Mouse (Mus musculus): ENCODE measurements around the gene Mmgt2. TPM values are rescaled to one million over a fixed set of nuclear protein-coding genes. Genes with fewer than 3 reads are reported as not detected.

Mmgt2 gene
- polyA plus RNA-seq, 1 experiment = 8.6 TPM

DNA sequence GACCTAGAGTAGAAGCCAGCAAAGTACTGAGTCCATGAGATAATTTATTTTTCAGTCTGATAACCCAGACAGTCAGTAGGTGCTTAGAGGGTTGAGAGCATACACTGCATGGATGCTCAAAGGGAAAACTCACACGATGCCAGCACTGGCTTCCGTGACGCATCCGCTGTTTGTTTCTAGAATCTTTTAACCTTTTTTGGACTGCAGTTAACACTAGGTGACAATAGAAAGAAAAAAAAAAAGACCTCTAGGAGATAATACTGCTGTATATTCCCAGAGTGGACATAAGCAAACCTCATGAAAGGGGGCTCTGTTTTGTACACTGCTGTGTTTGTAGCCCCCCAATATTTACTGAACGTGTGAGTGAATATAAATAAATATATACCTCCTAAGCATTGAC is 20.5 kb downstream of the Mmgt2 start:
- no peaks in the 10 kb centered on the region for H3K36me3 ChIP-seq (ENCODE audit: control insufficient read depth, insufficient read depth, low read length)

DNA sequence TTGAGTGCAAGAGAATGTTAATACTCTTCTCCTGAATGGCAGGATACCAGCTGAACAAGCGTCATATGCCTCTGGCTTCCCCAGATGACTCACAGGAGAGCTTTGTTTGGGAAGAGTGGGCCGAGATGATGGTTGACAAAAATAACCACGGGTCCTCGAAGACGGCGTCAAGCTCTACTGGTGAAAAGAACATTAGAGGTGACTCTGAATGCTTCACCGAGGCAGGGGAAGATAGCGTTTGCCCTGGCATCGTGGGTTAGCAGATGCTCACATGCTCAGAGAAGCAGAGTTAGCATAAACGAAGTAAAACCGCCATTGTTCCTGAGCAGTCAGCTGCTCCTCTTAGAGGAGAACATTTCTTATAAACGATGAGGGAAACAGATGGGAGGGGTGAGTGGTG is 21.0 kb downstream of the Mmgt2 start:
- TF ChIP-seq POLR2A (IDR thresholded peaks at IDR 0.05; ENCODE audit: control insufficient read depth, low read depth, low read length) = no peak
- TF ChIP-seq CTCF (IDR thresholded peaks at IDR 0.05; ENCODE audit: control insufficient read depth, insufficient read depth, insufficient replicate concordance, low read depth, low read length) = no peak
- H3K36me3 ChIP-seq (ENCODE audit: control insufficient read depth, insufficient read depth, low read length) = no peaks in the 10 kb centered on the region
- no peaks in the 10 kb centered on the region for H3K27me3 ChIP-seq (ENCODE audit: control insufficient read depth, insufficient read depth, low read length)
- peaks cover 2% of the 10 kb centered on the region for H3K4me1 ChIP-seq (ENCODE audit: control insufficient read depth, insufficient read depth, low read length)
- H3K27ac ChIP-seq (ENCODE audit: control insufficient read depth, insufficient read depth, low read depth, low read length) = no peak overlapping the region
- H3K4me3 ChIP-seq (ENCODE audit: control insufficient read depth, low read depth, low read length) = no peak overlapping the region

More for the DNA sequence above, 20.5 kb downstream of the Mmgt2 start:
- H3K27ac ChIP-seq (ENCODE audit: control insufficient read depth, insufficient read depth, low read depth, low read length) = no peak overlapping the region
- TF ChIP-seq CTCF (IDR thresholded peaks at IDR 0.05; ENCODE audit: control insufficient read depth, insufficient read depth, insufficient replicate concordance, low read depth, low read length) = no peak
- TF ChIP-seq POLR2A (IDR thresholded peaks at IDR 0.05; ENCODE audit: control insufficient read depth, low read depth, low read length) = no peak
- H3K4me3 ChIP-seq (ENCODE audit: control insufficient read depth, low read depth, low read length) = no peak overlapping the region
- H3K4me1 ChIP-seq (ENCODE audit: control insufficient read depth, insufficient read depth, low read length) = peaks cover 2% of the 10 kb centered on the region
- no peaks in the 10 kb centered on the region for H3K27me3 ChIP-seq (ENCODE audit: control insufficient read depth, insufficient read depth, low read length)

DNA sequence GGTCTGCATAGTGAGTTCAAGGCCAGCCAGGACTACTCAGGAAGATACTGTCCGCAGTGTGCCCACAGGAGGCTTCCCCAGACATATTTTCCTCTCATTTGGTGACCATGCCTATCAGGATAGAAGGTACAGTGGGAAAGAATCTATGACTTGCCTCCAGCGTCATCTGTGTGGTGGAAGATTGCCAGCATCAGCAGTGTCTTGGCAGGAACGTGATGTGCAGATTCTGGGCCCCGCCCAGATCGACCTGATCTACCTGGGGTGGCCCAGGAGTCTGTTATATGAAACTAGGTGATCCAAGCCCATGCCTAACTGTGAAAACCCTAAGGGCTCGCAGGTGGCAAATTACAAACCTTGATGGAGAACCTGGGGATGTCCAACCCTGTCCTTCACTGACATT is 21.5 kb downstream of the Mmgt2 start:
- no peak overlapping the region for H3K27ac ChIP-seq (ENCODE audit: control insufficient read depth, insufficient read depth, low read depth, low read length)
- H3K36me3 ChIP-seq (ENCODE audit: control insufficient read depth, insufficient read depth, low read length) = no peaks in the 10 kb centered on the region
- TF ChIP-seq CTCF (IDR thresholded peaks at IDR 0.05; ENCODE audit: control insufficient read depth, insufficient read depth, insufficient replicate concordance, low read depth, low read length) (no peak), POLR2A (IDR thresholded peaks at IDR 0.05; ENCODE audit: control insufficient read depth, low read depth, low read length) (no peak)
- no peak overlapping the region for H3K4me3 ChIP-seq (ENCODE audit: control insufficient read depth, low read depth, low read length)
- no peaks in the 10 kb centered on the region for H3K27me3 ChIP-seq (ENCODE audit: control insufficient read depth, insufficient read depth, low read length)
- H3K4me1 ChIP-seq (ENCODE audit: control insufficient read depth, insufficient read depth, low read length) = peaks cover 2% of the 10 kb centered on the region

DNA sequence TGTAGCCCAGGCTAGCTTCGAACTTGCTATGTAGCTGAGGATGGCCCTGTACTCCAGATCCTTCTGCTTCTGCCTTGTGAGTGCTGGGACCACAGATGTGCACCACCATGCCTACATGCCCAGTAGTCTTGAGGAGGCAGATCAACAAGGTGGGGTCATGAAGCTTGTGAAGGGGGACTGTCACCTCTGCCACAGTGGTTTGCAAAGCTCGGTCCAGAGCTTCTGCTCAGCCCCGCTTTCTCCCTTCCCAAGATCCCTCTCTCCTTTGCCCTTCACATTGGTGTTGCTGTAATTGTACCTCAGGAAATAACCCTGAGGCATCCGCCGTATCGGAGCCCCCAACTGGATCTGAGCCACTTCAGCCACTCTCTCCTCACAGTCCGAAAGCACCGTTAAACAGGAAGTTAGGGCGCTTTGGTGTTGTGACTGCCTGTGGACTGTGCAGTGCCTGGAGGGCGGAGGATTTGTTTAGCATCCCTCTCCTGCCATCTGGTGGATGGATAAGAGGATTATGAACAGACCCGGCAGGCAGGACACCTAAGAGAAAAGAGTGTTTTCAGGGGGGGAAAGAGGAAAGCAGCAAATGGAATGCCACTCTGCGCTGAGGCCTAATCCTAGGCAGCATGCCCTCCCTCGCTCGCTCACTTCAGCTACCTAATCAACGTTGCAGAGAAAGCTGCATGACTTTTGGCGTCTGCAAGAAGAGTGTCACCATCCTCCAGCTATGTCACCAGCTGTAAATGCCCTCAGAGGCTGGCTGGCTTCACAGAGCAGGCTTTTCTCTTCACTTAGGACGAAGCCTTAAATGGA is 27.2 kb downstream of the Mmgt2 start:
- 0 out of 2 replicates have a peak, but pooled peaks have one; percentile 10 for TF ChIP-seq POLR2A (IDR thresholded peaks at IDR 0.05; ENCODE audit: control insufficient read depth, low read depth, low read length)
- peak; percentile 53; the same call in 1 of the 2 replicates for TF ChIP-seq CTCF (IDR thresholded peaks at IDR 0.05; ENCODE audit: control insufficient read depth, insufficient read depth, insufficient replicate concordance, low read depth, low read length)
- Histone ChIP-seq H3K4me1 (ENCODE audit: control insufficient read depth, insufficient read depth, low read length) (no peaks in the 10 kb centered on the region), H3K27ac (ENCODE audit: control insufficient read depth, insufficient read depth, low read depth, low read length) (no peak overlapping the region), H3K4me3 (ENCODE audit: control insufficient read depth, low read depth, low read length) (no peak overlapping the region), H3K36me3 (ENCODE audit: control insufficient read depth, insufficient read depth, low read length) (no peaks in the 10 kb centered on the region), H3K27me3 (ENCODE audit: control insufficient read depth, insufficient read depth, low read length) (no peaks in the 10 kb centered on the region)

DNA sequence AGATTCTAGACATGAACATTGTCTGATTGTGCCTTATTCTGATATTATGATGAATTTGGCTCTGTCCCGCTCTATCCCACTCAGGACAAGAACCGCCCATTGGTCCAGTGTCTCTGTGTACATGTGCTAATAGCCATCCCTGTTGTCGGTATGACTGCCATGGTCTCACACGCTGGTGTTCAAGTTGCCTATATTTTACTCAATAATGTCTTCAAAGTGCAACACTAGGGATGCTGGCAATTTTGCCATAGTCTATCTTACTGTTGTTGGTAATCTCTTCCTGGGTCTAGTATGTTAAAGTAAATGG is 27.8 kb downstream of the Mmgt2 start:
- H3K4me3 ChIP-seq (ENCODE audit: control insufficient read depth, low read depth, low read length) = no peak overlapping the region
- no peaks in the 10 kb centered on the region for H3K36me3 ChIP-seq (ENCODE audit: control insufficient read depth, insufficient read depth, low read length)
- H3K27ac ChIP-seq (ENCODE audit: control insufficient read depth, insufficient read depth, low read depth, low read length) = no peak overlapping the region
- TF ChIP-seq CTCF (IDR thresholded peaks at IDR 0.05; ENCODE audit: control insufficient read depth, insufficient read depth, insufficient replicate concordance, low read depth, low read length) (no peak), POLR2A (IDR thresholded peaks at IDR 0.05; ENCODE audit: control insufficient read depth, low read depth, low read length) (no peak)
- no peaks in the 10 kb centered on the region for H3K4me1 ChIP-seq (ENCODE audit: control insufficient read depth, insufficient read depth, low read length)
- no peaks in the 10 kb centered on the region for H3K27me3 ChIP-seq (ENCODE audit: control insufficient read depth, insufficient read depth, low read length)

DNA sequence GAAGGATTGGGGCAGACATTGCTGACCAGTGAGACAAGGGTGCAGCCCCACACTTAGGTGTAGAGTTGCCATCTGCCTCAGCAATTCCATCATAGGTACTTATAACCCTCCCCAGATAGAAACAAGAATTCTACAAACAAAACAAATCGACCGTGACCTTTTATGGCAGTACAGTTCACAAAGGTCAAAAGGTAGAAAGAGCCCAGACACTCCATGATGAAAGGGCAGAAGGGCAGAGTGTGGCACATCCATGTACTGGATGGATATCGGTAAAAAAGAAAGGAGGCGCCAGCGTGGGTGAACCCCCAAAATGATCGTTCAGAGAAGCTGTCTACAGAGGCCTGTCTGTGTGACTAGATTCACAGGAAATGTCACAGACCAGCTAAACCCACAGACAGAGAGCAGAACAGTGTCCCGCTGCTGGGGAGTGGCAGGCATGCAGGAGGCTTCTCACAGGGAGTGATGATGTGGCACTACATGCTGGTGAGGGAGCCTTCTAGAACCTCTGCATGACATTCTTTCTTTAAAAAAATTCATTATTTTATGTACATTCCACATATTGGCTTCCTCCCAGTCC is 30.4 kb downstream of the Mmgt2 start:
- Histone ChIP-seq H3K36me3 (ENCODE audit: control insufficient read depth, insufficient read depth, low read length) (no peaks in the 10 kb centered on the region), H3K27me3 (ENCODE audit: control insufficient read depth, insufficient read depth, low read length) (no peaks in the 10 kb centered on the region), H3K27ac (ENCODE audit: control insufficient read depth, insufficient read depth, low read depth, low read length) (no peak overlapping the region), H3K4me1 (ENCODE audit: control insufficient read depth, insufficient read depth, low read length) (no peaks in the 10 kb centered on the region), H3K4me3 (ENCODE audit: control insufficient read depth, low read depth, low read length) (no peak overlapping the region)
- TF ChIP-seq CTCF (IDR thresholded peaks at IDR 0.05; ENCODE audit: control insufficient read depth, insufficient read depth, insufficient replicate concordance, low read depth, low read length) (no peak), POLR2A (IDR thresholded peaks at IDR 0.05; ENCODE audit: control insufficient read depth, low read depth, low read length) (no peak)

DNA sequence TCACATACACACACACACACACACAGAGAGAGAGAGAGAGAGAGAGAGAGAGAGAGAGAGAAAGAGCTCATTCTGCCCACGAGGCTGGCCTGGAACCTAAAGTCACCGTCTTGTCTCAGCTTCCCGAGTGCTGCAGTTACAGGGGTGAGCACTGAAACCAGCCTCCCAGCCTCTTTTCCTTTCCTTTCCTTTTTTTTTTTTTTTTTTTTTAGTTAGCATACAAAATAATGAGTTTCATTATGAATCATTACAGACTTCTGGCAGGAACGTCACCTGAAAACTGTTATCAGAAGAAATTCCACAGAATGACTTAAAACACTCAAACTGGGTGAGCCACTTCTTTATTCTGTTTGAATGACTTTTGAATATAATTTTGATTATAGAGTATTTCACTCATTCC is 31.5 kb downstream of the Mmgt2 start:
- Histone ChIP-seq H3K27me3 (ENCODE audit: control insufficient read depth, insufficient read depth, low read length) (no peaks in the 10 kb centered on the region), H3K4me3 (ENCODE audit: control insufficient read depth, low read depth, low read length) (no peak overlapping the region), H3K27ac (ENCODE audit: control insufficient read depth, insufficient read depth, low read depth, low read length) (no peak overlapping the region), H3K4me1 (ENCODE audit: control insufficient read depth, insufficient read depth, low read length) (no peaks in the 10 kb centered on the region), H3K36me3 (ENCODE audit: control insufficient read depth, insufficient read depth, low read length) (no peaks in the 10 kb centered on the region)
- no peak for TF ChIP-seq CTCF (IDR thresholded peaks at IDR 0.05; ENCODE audit: control insufficient read depth, insufficient read depth, insufficient replicate concordance, low read depth, low read length)
- no peak for TF ChIP-seq POLR2A (IDR thresholded peaks at IDR 0.05; ENCODE audit: control insufficient read depth, low read depth, low read length)
